Mouse (Mus musculus) left cerebral cortex, adult 18-20 months (tissue): ENCODE results near the gene Rpl13. TPM values are rescaled to one million over a fixed set of nuclear protein-coding genes. Genes with fewer than 3 reads are reported as not detected.
"Not testable (repeated sequence)": the region's sequence is repeated elsewhere in the genome, so short reads cannot be mapped to it uniquely, and the experiment has no call there.

Source experiments
- DNase-seq, 2 experiments: peaks; one replicate each; pipeline ENCODE4 v3.0.0; 2021 to 2022; ENCODE audit warnings: low spot score in 2 of 2, mixed read lengths in 1 of 2
- long read RNA-seq, 2 experiments: library from polyadenylated mRNA; stranded (forward); transcript quantifications; one replicate each; pipeline ENCODE4 v2.0.0; 2021
- total RNA-seq, 2 experiments: library from RNA; stranded (reverse); gene quantifications; 2 replicates each; pipeline ENCODE4 v1.2.3; 2021

The Rpl13 gene
- total RNA-seq = 100 to 1,000 TPM; 438 to 447 TPM
- long read RNA-seq, experiment 1, transcript Rpl13-201 (6 exons, 780 nt) = major isoform, 280 of 293 reads
- long read RNA-seq, experiment 1, partial matches to known transcripts = 8 of 293 reads
- long read RNA-seq, experiment 1, other reads (novel, unspliced or antisense) = 4 of 293 reads
- long read RNA-seq, experiment 2, transcript Rpl13-201 (6 exons, 780 nt) = major isoform, 327 of 342 reads
- long read RNA-seq, experiment 2, partial matches to known transcripts = 12 of 342 reads
- long read RNA-seq, experiment 2, other reads (novel, unspliced or antisense) = 3 of 342 reads

- peak; percentile 98 for DNase-seq
Measured at GRCm38 (mm10) chr8:123101735-123102685, at the start of gene Rpl13. Gene Rpl13, plus strand, starts transcription at chr8:123102350.

GRCm38 (mm10) chr8:123062721-123063120 lies 39.4 kb upstream of the Rpl13 start, which contains the start of gene Spg7:
Gene Spg7, plus strand, starts transcription at chr8:123062942.
- no peak for DNase-seq

GRCm38 (mm10) chr8:123064072-123064471 lies 38.1 kb upstream of the Rpl13 start:
- DNase-seq = no peak

- DNase-seq = no peak
Measured at GRCm38 (mm10) chr8:123064809-123065213, 37.3 kb upstream of the Rpl13 start.

- peak; percentile 95 to 97 for DNase-seq
Measured at GRCm38 (mm10) chr8:123065214-123066100, 36.7 kb upstream of the Rpl13 start.

GRCm38 (mm10) chr8:123066101-123066683 lies 36.0 kb upstream of the Rpl13 start:
- DNase-seq = no peak

- no peak for DNase-seq
Measured at GRCm38 (mm10) chr8:123071176-123071575, 31.0 kb upstream of the Rpl13 start.

- no peak for DNase-seq
Measured at GRCm38 (mm10) chr8:123077213-123077612, 24.9 kb upstream of the Rpl13 start.

- DNase-seq = no peak
Measured at GRCm38 (mm10) chr8:123082993-123083392, 19.2 kb upstream of the Rpl13 start.

GRCm38 (mm10) chr8:123083610-123084009 lies 18.5 kb upstream of the Rpl13 start:
- DNase-seq = peak in 1 of 2 experiments; percentile 32

GRCm38 (mm10) chr8:123087289-123087688 lies 14.9 kb upstream of the Rpl13 start:
- DNase-seq = no peak

- DNase-seq = no peak
Measured at GRCm38 (mm10) chr8:123097216-123097615, 4.9 kb upstream of the Rpl13 start.

- DNase-seq = peak in 1 of 2 experiments; percentile 32
Measured at GRCm38 (mm10) chr8:123097786-123098584, 4.2 kb upstream of the Rpl13 start.

GRCm38 (mm10) chr8:123100288-123100687 lies 1.9 kb upstream of the Rpl13 start:
- DNase-seq = no peak

GRCm38 (mm10) chr8:123101244-123101643 lies 906 bp upstream of the Rpl13 start:
- no peak for DNase-seq

- DNase-seq = not testable (repeated sequence)
Measured at GRCm38 (mm10) chr8:123102855-123103254, 705 bp downstream of the Rpl13 start.

GRCm38 (mm10) chr8:123103285-123103684 lies 1.1 kb downstream of the Rpl13 start:
- no peak for DNase-seq

- no peak for DNase-seq
Measured at GRCm38 (mm10) chr8:123104046-123104767, 2.1 kb downstream of the Rpl13 start.
